17 mouse cellular contexts compared by ENCODE assay signal in the genomic region with DNA sequence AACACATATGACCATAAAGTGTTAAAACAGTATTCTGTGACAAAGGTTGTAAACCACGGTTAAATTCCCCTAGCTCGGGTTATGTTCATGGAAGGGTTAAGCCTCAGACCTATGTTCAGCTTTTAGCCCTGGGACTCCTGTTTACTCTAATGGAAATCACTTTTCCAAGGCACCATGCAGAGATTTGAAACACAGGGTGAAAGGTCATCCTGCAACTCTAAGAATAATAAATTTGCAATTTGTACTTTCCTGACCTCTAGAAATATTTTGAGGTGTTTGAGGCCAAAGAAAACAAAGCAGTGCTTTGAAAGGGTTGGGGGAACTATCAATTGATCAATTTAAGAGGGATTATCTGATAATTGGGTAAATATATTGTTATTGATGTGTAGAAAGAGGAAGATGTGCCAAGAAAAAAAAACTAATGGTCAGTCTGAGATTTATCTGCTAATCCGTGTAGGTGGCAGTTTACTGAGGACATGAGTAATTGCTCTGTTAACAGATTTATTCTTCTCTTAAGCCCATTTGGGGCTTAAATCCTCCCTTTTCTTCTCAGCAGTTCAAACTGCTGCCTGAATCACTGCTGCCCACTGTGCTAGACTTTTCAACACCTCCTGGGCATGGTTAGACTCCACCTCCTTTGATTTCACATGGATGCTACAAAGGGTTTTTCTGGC.
DNase-seq lines count a peak whose midpoint lies in the region; ATAC-seq and TF ChIP-seq lines count a peak whose summit lies in the region.
"Had no signal": no experiment of that assay in that cellular context is flagged by ENCODE, and none has a peak within 500 bp of the region (broad histone marks: within the 10 kb centered on the region; RNA-seq: fewer than 3 reads in every experiment).

No protein-coding gene starts in this region.

- no peaks in the 10 kb centered on the region for H3K4me1 ChIP-seq in forebrain, embryonic 12.5 days
- H3K4me1 ChIP-seq in forebrain, embryonic 15.5 days: no peaks in the 10 kb centered on the region
- no peaks in the 10 kb centered on the region for H3K4me1 ChIP-seq in liver, adult 2 months (ENCODE audit: control insufficient read depth, insufficient read depth, low read length)
- H3K4me1 ChIP-seq in liver, embryonic 12.5 days: no peaks in the 10 kb centered on the region
- H3K4me1 ChIP-seq: heart, embryonic 12.5 days had no signal

- WGBS in forebrain, embryonic 12.5 days: 3% methylated on average over 3 of the region's 3 CpGs
- 0% methylated on average over 3 of the region's 3 CpGs for WGBS in forebrain, embryonic 15.5 days
- 47% methylated on average over 3 of the region's 3 CpGs for WGBS in liver, adult 2 months
- 41% methylated on average over 3 of the region's 3 CpGs for WGBS in liver, embryonic 12.5 days (ENCODE audit: insufficient replicate concordance)

- H3K27ac ChIP-seq in forebrain, embryonic 12.5 days: no peak overlapping the region
- H3K27ac ChIP-seq in forebrain, embryonic 15.5 days (replicated peaks): no peak overlapping the region
- no peak overlapping the region for H3K27ac ChIP-seq in liver, adult 2 months (replicated peaks; ENCODE audit: insufficient read depth, low read depth, low read length)
- H3K27ac ChIP-seq in liver, embryonic 12.5 days: no peak overlapping the region
- H3K27ac ChIP-seq: hindbrain, postnatal 0 days; layer of hippocampus, adult 2 months; liver, embryonic 14.5 days had no signal

- TF ChIP-seq CTCF in liver, adult 2 months (IDR thresholded peaks at IDR 0.05; ENCODE audit: low read depth, low read length): no peak

- H3K9ac ChIP-seq in forebrain, embryonic 12.5 days: no peak overlapping the region
- no peak overlapping the region for H3K9ac ChIP-seq in forebrain, embryonic 15.5 days (replicated peaks)
- no peak overlapping the region for H3K9ac ChIP-seq in liver, adult 2 months (ENCODE audit: low read depth, low read length)
- H3K9ac ChIP-seq in liver, embryonic 12.5 days: no peak overlapping the region
- H3K9ac ChIP-seq: heart, embryonic 12.5 days; liver, embryonic 14.5 days had no signal

- no peaks in the 10 kb centered on the region for H3K36me3 ChIP-seq in forebrain, embryonic 12.5 days (replicated peaks)
- no peaks in the 10 kb centered on the region for H3K36me3 ChIP-seq in forebrain, embryonic 15.5 days
- H3K36me3 ChIP-seq in liver, adult 2 months (ENCODE audit: control insufficient read depth, insufficient read depth, low read length): no peaks in the 10 kb centered on the region
- no peaks in the 10 kb centered on the region for H3K36me3 ChIP-seq in liver, embryonic 12.5 days
- H3K36me3 ChIP-seq: heart, embryonic 12.5 days had no signal

- no peaks in the 10 kb centered on the region for H3K9me3 ChIP-seq in forebrain, embryonic 12.5 days
- no peaks in the 10 kb centered on the region for H3K9me3 ChIP-seq in forebrain, embryonic 15.5 days
- no peaks in the 10 kb centered on the region for H3K9me3 ChIP-seq in liver, embryonic 12.5 days (replicated peaks)
- H3K9me3 ChIP-seq: heart, embryonic 12.5 days had no signal

- DNase-seq in liver, adult 2 months (ENCODE audit: extremely low read depth, low read depth, low spot score): peak; percentile 8
- peak; percentile 69 for DNase-seq in embryo, embryonic 10 days (ENCODE audit: low spot score)
- DNase-seq in retina, embryonic 14.5 days (ENCODE audit: low spot score): peak; percentile 8
- no peak for DNase-seq in heart, postnatal 25 days (ENCODE audit: low spot score)
- DNase-seq: adrenal gland, postnatal 25 days; cerebellum, adult 2 months; heart, postnatal 36 days; kidney, adult 8-10 months; left cerebral cortex, postnatal 4 days; thymus, postnatal 4 days had no signal

- intact Hi-C loops in heart, postnatal 25 days (cut with DNase I): no loop called here

- no peaks in the 10 kb centered on the region for H3K79me2 ChIP-seq in liver, adult 2 months (ENCODE audit: control insufficient read depth, insufficient read depth, low read length)

- ATAC-seq in forebrain, embryonic 12.5 days (ENCODE audit: low FRiP score): peak; percentile 41; the same call in 1 of the 2 replicates
- no peak for ATAC-seq in forebrain, embryonic 15.5 days (replicated peaks)
- no peak for ATAC-seq in liver, embryonic 12.5 days
- ATAC-seq: hindbrain, postnatal 0 days had no signal

- TF ChIP-seq POLR2A in liver, adult 2 months (IDR thresholded peaks at IDR 0.05; ENCODE audit: extremely low read depth, insufficient read depth, low read length): no peak

- no peaks in the 10 kb centered on the region for H3K27me3 ChIP-seq in forebrain, embryonic 12.5 days
- H3K27me3 ChIP-seq in forebrain, embryonic 15.5 days: no peaks in the 10 kb centered on the region
- H3K27me3 ChIP-seq in liver, adult 2 months (ENCODE audit: control insufficient read depth, insufficient read depth, low read length): no peaks in the 10 kb centered on the region
- H3K27me3 ChIP-seq in liver, embryonic 12.5 days (replicated peaks): no peaks in the 10 kb centered on the region
- H3K27me3 ChIP-seq: heart, embryonic 12.5 days had no signal

- no peak overlapping the region for H3K4me3 ChIP-seq in forebrain, embryonic 12.5 days (replicated peaks)
- H3K4me3 ChIP-seq in forebrain, embryonic 15.5 days: no peak overlapping the region
- no peak overlapping the region for H3K4me3 ChIP-seq in liver, adult 2 months (ENCODE audit: insufficient read depth, low read depth, low read length)
- no peak overlapping the region for H3K4me3 ChIP-seq in liver, embryonic 12.5 days
- H3K4me3 ChIP-seq: heart, embryonic 12.5 days; layer of hippocampus, adult 2 months had no signal

- no peak overlapping the region for H3K4me2 ChIP-seq in forebrain, embryonic 12.5 days
- H3K4me2 ChIP-seq in forebrain, embryonic 15.5 days (replicated peaks): no peak overlapping the region
- H3K4me2 ChIP-seq in liver, embryonic 12.5 days: no peak overlapping the region
- H3K4me2 ChIP-seq: heart, embryonic 12.5 days had no signal
